Mouse (Mus musculus) testis, adult 2 months (tissue): ENCODE results near the gene Cacng2.

Experiments
- CTCF ChIP-seq: fragments of 200-500 bp; IDR thresholded peaks from 2 replicates; pipeline ENCODE4 v1.5.1; 2012; ENCODE audit warnings: low read depth, mild to moderate bottlenecking, inconsistent platforms, low read length, moderate library complexity; ENCODE audit not compliant: control insufficient read depth, insufficient read depth, insufficient replicate concordance
- POLR2A ChIP-seq: fragments of 200-500 bp; IDR thresholded peaks from 2 replicates; pipeline ENCODE4 v1.6.1; 2012; ENCODE audit warnings: low read depth, mild to moderate bottlenecking, inconsistent platforms, low read length, moderate library complexity; ENCODE audit not compliant: control insufficient read depth

GRCm38 (mm10) chr15:77981181-77981680 lies 138.6 kb downstream of the Cacng2 start:
- TF ChIP-seq CTCF (no peak), POLR2A (no peak)
